Mouse (Mus musculus): ENCODE results near the gene Samhd1.

DNA sequence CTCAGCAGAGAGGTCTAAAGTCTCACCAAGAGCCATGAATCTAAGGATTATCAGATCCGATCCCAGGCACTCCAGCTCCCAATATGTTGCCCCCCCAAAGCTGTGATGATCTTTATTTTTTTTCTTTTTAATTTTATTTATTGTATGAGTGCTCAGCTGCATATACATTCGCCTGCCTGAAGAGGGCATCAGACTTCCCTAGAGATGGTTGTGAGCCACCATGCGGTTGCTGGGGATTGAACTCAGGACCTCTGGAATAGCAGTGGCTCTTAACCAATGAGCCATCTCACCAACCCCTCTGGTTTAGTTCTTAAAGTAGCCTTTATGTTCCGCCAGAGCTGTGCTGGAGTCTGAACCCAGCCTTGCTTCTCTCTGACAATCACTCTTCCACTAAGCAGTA lies 81.3 kb downstream of the Samhd1 start:
- TF ChIP-seq CTCF (IDR thresholded peaks at IDR 0.05; ENCODE audit: low read depth, low read length) = peak; percentile 33
- TF ChIP-seq POLR2A (IDR thresholded peaks at IDR 0.05; ENCODE audit: insufficient read depth, low read length) = no peak
- no peak for TF ChIP-seq EP300 (IDR thresholded peaks at IDR 0.05; ENCODE audit: insufficient read depth, low read depth, low read length)
